Mouse (Mus musculus) left cerebral cortex, postnatal 14 days (tissue): ENCODE results near the gene Slc12a4. TPM values are rescaled to one million over a fixed set of nuclear protein-coding genes. Genes with fewer than 3 reads are reported as not detected.

Source experiments
- DNase-seq, 2 experiments: peaks; one replicate each; pipeline ENCODE4 v3.0.0; 2021 to 2022; ENCODE audit warnings: low spot score in 2 of 2, mixed read lengths in 1 of 2
- intact Hi-C: fragments of 180-260 bp; cut with DNase I; formaldehyde crosslinking; loops from one replicate; pipeline ENCODE4 v1.15.1; 2025
- microRNA-seq, 2 experiments: library from miRNA; unstranded; fragments of <30 nt; microRNA quantifications; one replicate each; pipeline ENCODE4 v1.2.0; 2022
- total RNA-seq, 2 experiments: library from RNA; stranded (reverse); gene quantifications; 2 replicates each; pipeline ENCODE4 v1.2.3; 2021

Gene Slc12a4
- total RNA-seq, 2 experiments from 2014 or later, result 19.2 to 21.3 TPM

DNA sequence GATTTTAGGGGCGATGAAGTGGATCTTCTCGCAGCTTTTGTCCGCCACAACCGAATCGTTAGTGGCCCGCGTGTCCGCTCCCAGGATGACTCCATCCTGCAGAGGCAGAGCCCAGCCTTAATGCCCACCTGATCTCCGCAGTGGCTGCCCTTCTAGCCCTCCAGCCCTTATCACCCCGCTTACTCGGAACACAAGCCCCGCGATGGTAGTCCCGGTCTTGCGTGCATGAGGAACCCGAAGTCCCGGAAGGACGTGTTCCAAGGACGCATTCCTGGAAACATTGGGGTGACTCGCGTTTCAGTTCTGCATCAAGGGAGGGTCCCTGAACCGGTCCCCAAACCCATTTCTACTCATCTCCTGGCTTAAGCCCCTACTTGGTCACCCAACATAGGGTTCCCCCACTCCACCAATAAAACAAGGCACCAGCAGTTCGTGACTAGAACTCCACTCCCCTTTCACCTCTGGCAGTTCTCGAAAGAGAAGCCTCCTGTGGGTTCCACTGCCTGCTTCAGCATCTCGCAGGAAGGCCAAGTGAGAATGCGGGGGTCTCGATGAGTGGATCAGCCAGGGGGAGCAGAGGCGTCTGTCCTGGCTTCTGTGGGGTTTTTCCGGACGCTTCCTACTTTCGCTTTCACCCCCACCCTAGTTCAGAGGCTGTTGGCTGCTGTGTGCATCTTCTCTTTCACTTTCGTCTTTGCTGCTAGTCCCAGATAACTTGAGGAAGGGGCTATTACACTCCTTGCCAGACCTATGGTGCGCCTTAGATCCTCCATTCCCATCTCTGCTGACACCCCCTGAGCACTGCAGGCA is 28.2 kb downstream of the Slc12a4 start:
- intact Hi-C loops, result loop anchor here (5.0 kb wide), 1 partner anchor 75 kb away; the partner anchor contains the start of gene Ddx28
- DNase-seq, result peak in 1 of 2 experiments; percentile 44

DNA sequence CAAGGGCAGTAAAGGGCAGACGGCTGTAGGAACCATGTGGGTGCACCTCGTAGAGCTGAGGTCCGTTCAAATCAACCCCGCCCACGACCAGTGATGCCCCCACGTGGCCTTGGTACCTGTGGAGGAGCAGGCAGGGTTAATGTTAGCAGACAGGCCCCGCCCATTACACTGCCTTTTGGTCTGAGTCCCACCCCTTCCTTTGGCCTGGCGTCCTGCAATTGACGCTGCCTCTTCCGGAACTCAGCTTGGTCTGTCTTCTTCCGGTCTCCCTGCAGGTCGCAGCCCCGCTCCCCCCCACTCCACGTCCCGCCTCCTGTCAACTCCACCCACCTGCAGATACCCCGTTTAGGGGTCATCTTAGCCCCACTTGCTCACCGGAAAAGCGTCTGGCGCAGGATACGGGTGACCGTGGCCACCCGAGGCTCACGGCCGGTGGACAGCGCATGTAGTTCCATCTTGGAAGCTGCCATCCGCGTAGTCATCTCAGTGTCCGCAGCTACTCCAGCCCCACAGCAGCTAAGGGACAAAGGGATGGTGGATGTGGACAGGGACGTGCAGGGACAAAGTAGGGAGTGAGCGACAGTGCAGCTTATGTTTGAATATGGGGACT is 28.9 kb downstream of the Slc12a4 start:
- intact Hi-C loops, result loop anchor here (5.0 kb wide), 1 partner anchor 75 kb away; the partner anchor contains the start of gene Ddx28
- DNase-seq, result peak; percentile 83 to 85

DNA sequence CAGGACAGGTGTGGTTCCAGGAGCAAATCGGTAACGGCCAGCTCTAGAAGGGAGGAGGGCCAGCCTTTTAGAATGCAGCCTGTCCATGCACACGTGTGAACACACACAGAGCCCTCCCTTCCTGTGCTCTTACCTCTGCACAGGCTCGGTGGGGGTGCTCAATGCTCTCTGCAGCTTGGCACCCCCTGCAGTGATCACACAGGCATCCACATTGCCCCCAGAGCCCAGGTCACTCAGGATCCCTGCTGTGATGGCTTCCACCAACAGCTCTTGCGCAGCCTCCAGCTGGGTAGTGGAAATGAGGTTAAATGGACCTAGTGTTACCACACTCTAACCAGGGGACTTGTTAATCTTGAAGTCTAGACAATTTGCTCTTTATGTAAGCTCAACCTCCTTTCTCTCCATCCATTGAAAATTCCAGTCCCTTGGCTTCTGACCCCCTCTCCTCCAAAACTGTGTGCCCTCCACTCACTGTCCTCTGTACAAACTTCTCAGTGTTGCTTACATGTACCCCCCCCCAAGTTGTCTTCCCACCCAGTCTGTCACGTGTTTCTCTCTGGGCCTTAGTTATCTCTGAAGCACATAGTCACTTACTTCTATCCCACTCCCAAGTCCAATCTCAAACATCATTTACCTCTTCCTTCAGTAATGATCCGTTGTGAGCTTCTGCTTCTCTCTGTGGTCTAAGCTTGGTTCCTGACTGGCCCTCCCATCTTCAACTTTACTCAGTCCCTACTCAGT is 29.9 kb downstream of the Slc12a4 start:
- no peak for DNase-seq
- intact Hi-C loops, result loop anchor here (5.0 kb wide), 1 partner anchor 76 kb away; the partner anchor contains the start of gene Ddx28

DNA sequence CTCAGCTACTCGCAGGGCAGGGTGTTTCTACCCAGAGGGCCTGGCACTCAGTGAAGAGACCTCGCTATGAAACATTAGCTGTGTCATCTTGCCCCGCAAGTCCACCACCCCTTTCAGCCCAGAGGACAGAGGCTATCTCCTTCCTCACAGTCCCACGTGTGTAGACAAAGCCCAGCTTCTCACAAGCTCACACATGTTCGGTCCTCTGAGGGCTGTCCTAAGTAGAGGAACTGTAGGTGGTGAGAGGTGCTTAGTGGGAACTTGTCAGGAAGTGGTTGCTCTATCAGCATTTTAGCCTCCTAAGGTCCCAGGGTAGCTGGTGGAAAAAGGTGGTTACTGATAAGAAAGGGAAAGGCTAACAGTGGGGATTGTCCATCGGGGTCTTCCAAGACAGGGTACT is 30.8 kb downstream of the Slc12a4 start:
- intact Hi-C loops, result loop anchor here (5.0 kb wide), 1 partner anchor 77 kb away; the partner anchor contains the start of gene Ddx28
- DNase-seq, result no peak

DNA sequence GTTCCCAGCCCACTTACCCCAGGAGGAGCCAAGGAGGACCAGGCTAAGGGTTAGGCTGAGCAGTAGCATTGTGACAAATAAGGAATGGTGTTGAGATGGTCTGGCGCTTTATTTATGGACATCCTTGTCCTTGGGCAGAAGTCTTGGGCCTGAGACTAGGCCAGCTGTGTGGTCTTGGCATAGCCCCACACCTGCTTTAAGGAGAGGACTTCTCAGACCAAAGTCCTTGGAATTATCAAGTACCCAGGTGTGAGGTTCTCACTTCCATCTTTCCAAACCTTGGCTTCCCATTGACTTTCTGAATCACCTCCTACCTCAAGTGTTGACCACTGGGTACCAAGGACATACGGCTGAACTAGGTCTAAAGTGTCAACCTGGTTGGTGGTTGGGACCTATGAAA is 32.1 kb downstream of the Slc12a4 start, which contains the start of gene Ctrl:
Gene Ctrl, minus strand, starts transcription at position 101 of the 400 bp plus-strand sequence.
- intact Hi-C loops, result loop anchor here (5.0 kb wide), 2 partner anchors 41 to 221 kb away; partner anchors contain the start of gene Nrn1l
- no peak for DNase-seq

DNA sequence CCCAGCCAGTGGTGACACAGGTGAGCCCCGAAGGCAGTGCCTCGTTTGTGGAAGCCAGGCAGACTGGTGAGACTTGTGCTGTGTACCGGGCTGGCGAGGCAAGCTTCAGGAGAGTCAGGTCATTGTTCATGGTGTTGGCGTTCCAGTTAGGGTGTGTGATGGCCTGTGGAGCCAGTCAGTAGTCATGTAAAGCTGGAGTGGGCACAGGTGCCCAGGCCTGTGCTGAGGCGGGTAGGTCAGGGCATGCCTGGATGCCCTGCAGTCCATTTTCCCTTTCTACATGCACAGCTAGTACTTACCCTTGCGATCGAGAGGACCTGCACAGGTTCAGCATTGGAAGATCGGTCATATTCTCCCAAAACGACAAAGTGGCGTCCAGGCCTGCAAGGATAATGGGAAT is 33.4 kb downstream of the Slc12a4 start:
- DNase-seq, result no peak
- intact Hi-C loops, result loop anchor here (5.0 kb wide), 2 partner anchors 40 to 220 kb away; partner anchors contain the start of gene Nrn1l

DNA sequence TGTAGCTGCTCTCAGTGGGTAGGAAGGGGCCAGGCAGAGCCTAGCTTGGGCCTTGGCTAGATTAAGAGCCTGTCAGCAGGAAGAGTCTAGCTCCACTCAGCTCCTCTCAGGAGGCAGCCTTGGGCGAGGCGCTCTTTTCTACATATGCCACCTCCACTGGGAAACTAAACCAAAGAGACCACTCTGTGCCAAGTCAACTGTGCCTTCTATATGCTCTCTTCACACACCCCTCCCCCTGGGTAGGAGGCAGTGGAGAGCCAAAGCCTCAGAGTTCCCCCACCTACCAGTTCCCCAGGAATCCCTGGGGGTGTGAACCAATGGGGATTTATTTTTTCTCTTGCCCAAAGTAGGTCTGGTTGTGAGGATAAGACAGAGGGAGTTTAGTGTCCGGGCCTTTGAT is 34.6 kb downstream of the Slc12a4 start:
- intact Hi-C loops, result loop anchor here (5.0 kb wide), 2 partner anchors 39 to 219 kb away; partner anchors contain the start of gene Nrn1l
- peak in 1 of 2 experiments; percentile 55 for DNase-seq

DNA sequence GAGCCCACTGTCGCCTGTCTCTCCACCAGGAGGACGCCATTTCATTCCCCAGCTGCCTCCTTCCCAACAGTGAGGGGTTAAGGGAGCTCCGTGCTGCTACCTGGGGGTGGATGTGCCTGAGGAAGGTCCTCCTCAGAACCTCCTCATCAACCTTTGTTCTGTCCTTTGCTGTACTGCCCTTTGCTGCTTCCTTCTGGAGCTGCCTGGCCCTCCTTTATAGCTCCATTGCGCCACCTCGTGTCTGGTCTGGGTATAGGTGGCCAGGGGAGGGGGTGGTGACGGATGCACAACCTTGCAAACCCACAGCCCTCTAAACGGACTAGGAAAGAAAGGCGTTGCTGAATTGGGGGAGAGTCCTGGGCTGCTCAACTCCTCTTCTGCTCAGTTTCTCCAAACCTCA is 35.3 kb downstream of the Slc12a4 start:
- DNase-seq, result peak; percentile 75 to 81
- intact Hi-C loops, result loop anchor here (5.0 kb wide), 2 partner anchors 38 to 218 kb away; partner anchors contain the start of gene Nrn1l

DNA sequence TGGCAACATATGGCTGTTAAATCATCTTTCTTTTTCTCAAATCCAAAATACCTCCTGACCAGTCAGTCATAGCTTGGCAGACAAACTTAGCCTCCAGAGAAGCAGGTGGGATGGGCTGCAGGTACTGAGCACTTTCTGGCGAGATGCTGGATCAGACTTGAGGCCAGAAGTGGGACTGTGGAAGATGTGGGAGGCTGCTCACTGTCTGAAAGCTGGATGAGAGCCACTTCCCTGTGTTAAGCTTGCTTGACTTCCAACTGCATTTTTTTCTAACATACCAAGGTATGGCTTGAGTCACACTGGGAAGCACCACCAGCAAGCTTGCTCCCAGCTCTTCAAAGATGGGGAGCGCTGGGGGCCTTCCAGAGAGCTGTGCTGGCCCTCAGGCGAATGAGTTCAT is 40.8 kb downstream of the Slc12a4 start:
- DNase-seq, result no peak
- intact Hi-C loops, result no loop called here

DNA sequence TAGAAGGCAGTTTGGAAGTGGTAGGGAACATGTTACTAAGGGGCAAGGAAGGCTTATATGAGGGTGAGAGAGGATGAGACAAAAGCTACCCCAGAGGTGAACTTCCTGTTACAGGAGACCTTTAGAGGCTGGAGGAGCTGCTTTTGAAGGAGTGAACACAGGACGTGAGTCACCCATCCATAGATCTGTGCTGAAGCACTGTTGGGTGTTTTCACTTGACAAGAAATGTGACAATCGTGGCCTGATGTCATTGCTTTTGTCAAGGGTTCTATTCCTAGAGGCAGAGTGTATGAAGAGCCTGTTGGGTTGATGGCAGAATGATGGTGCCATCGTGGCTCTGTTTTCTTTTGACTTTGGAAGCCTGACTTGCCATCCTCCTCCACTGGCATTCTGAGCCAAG is 46.5 kb downstream of the Slc12a4 start:
- DNase-seq, result no peak
- intact Hi-C loops, result no loop called here

DNA sequence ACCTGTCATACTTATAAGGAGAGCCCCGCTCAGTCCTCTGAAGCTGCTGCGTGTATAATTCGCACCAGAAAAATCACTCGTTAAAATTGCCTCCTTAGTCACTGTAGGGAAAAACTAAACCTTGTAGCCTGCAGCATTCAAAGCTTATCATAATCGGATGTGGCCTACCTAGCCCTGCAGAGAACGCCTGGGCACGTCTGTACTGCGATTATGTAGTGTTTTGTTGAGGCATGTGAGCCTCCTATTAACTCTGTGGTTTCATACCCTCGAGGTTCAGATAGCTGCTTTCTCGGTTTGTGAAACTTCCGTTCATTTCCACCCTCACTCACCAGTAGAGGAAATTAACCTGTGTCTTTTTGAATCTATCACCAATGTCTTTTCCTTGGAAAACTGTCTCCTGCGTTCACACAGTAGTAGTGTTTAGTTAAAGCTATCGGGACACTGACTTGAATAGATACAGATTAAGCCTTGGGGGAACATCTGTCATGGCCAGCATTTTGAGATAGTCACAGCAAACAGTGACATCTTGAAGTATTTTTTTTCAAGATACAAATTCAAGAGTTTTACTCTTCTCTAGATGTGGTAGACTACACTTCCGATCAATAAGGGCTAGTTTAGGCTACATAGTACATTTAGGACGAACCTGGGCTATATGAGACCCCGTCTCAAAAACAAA is 64.8 kb downstream of the Slc12a4 start:
- intact Hi-C loops, result no loop called here
- no peak for DNase-seq

DNA sequence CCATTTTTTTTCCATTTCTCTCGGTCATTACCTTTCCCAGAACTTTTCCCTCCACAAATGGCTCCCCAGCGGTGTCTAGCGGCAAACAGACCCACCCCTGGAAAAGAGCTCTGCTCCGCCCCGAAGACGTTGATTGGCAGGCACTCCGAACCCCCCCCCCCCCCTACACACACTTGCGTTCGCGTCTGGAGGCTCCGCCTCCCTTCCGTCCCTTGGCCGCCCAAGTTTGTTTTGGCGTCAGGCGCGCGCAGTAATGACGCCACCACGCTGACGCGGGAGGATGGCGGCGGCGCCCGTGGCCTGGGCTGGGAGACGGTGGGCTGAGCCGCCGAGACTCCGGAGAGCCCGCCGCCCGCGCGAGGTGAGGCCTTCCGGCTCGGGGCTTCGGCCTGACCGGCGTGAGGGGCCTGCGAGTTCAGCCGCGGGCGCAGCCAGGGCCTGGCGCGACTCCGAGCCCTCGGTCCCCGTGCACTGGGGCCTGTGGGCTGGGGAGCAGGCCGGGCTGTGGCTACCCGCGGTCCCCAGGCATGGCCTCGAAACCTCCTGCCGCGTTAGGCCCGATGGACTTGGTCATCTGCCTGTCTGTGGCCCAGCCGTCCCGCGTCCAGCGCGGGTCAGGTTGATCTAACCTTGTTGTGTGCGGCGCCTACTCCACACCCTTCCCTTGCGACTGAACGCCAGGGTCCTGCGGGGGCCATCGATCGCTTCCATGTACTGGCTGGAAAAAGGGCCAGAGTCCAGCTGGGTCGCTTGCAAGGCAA is 65.5 kb downstream of the Slc12a4 start, which contains the start of gene Pskh1:
Gene Pskh1, plus strand, starts transcription at position 262 of the 761 bp plus-strand sequence.
- peak; percentile 87 to 93 for DNase-seq
- intact Hi-C loops, result no loop called here

DNA sequence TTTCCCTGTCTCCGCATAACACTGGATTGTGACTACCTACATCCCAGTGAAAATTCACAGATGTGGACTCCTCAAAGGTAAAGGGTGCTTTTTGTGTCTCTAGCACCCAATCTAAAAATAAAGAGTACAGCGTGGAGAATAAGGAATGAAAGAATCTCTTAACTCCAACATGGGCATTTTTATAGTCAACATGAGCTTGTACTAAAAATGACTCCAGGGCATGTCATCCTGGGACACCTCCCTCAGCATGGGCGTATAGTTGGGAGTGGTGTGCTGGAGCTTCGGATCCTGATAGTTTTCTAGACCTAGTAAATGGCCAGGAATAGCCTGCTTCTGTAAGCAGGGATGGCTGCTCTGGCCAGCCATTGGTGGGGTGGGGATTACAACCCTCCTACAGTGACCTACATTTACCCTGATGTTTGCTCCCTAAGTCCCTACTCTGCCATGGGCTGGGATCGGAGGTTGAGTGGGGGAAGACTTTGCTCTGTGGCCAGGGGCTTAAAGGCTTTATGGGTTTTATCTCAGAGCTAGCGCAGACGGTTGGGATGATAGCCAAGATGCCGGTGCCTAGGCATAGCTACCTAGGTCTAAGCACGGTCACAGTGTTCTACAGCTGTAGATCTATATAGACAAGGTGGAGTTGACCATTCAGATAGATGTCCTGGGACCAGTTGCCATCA is 68.0 kb downstream of the Slc12a4 start:
- DNase-seq, result no peak
- intact Hi-C loops, result no loop called here

Small RNA genes lying within 50 kb of the gene (microRNA-seq; reads per million reads assigned to microRNA genes)
- gene Mir7074, result 0 reads per million in 2 experiments

Other genes with a start within 250 kb of the Slc12a4 start
- 10 to 100 TPM; 20.6 to 20.9 TPM for gene Gfod2, start 207.4 kb downstream of the Slc12a4 start, total RNA-seq
- gene Ranbp10, start 138.7 kb downstream of the Slc12a4 start, total RNA-seq, result 10 to 100 TPM; 24.6 to 26.4 TPM
- gene Tsnaxip1, start 138.4 kb downstream of the Slc12a4 start, total RNA-seq, result under 1 TPM in 1 of 2 experiments, not detected in 1; 0.18 TPM
- gene Cenpt, start 112.8 kb downstream of the Slc12a4 start, total RNA-seq, result 10 to 100 TPM; 17.6 to 17.7 TPM
- gene Thap11, start 111.0 kb downstream of the Slc12a4 start, total RNA-seq, result 10 to 100 TPM; 34.7 to 38.5 TPM
- gene Nutf2, start 105.5 kb downstream of the Slc12a4 start, total RNA-seq, result 10 to 100 TPM; 33.4 to 35.9 TPM
- 10 to 100 TPM; 59.8 to 62.1 TPM for gene Edc4, start 85.2 kb downstream of the Slc12a4 start, total RNA-seq
- 1 to 10 TPM; 1.8 to 2.2 TPM for gene Nrn1l, start 72.5 kb downstream of the Slc12a4 start, total RNA-seq
- gene Pskh1, start 65.7 kb downstream of the Slc12a4 start, total RNA-seq, result 1 to 10 TPM; 7.4 to 7.5 TPM
- 1 to 10 TPM; 1.0 to 1.1 TPM for gene Ctrl, start 32.2 kb downstream of the Slc12a4 start, total RNA-seq
- 10 to 100 TPM; 80.7 TPM for gene Psmb10, start 27.7 kb downstream of the Slc12a4 start, total RNA-seq
- 10 to 100 TPM; 20.0 to 21.9 TPM for gene Lcat, start 22.7 kb downstream of the Slc12a4 start, total RNA-seq
- gene Dpep3, start 13.3 kb upstream of the Slc12a4 start, total RNA-seq, result not detected
- gene Dus2, start 25.2 kb upstream of the Slc12a4 start, total RNA-seq, result 10 to 100 TPM; 15.9 to 18.2 TPM
- gene Dpep2nb, start 39.9 kb upstream of the Slc12a4 start, total RNA-seq, result not detected
- 10 to 100 TPM; 13.4 to 13.8 TPM for gene Ddx28, start 45.8 kb upstream of the Slc12a4 start, total RNA-seq
- 1 to 10 TPM; 9.2 to 9.7 TPM for gene Nfatc3, start 92.7 kb upstream of the Slc12a4 start, total RNA-seq
- under 1 TPM in 1 of 2 experiments, not detected in 1; 0.79 TPM for gene Esrp2, start 170.9 kb upstream of the Slc12a4 start, total RNA-seq
- 10 to 100 TPM; 23.0 to 25.3 TPM for gene Pla2g15, start 184.3 kb upstream of the Slc12a4 start, total RNA-seq
- 10 to 100 TPM; 26.8 to 29.9 TPM for gene Slc7a6, start 202.8 kb upstream of the Slc12a4 start, total RNA-seq
- 10 to 100 TPM; 26.8 to 28.3 TPM for gene Slc7a6os, start 244.8 kb upstream of the Slc12a4 start, total RNA-seq
- 10 to 100 TPM; 37.1 to 37.8 TPM for gene Prmt7, start 244.8 kb upstream of the Slc12a4 start, total RNA-seq